Mouse (Mus musculus) layer of hippocampus, postnatal 14 days (tissue): ENCODE results near the gene Ctso. TPM values are rescaled to one million over a fixed set of nuclear protein-coding genes. Genes with fewer than 3 reads are reported as not detected.

ENCODE experiments used
- DNase-seq, 2 experiments: peaks; one replicate each; pipeline ENCODE4 v3.0.0; 2021 to 2022; ENCODE audit warnings: low spot score in 2 of 2, mixed read lengths in 1 of 2
- total RNA-seq, 2 experiments: library from RNA; stranded (reverse); gene quantifications; 2 replicates each; pipeline ENCODE4 v1.2.3; 2021

The Ctso gene
- total RNA-seq, 2 experiments from 2014 or later = 16.8 to 18.4 TPM

DNA sequence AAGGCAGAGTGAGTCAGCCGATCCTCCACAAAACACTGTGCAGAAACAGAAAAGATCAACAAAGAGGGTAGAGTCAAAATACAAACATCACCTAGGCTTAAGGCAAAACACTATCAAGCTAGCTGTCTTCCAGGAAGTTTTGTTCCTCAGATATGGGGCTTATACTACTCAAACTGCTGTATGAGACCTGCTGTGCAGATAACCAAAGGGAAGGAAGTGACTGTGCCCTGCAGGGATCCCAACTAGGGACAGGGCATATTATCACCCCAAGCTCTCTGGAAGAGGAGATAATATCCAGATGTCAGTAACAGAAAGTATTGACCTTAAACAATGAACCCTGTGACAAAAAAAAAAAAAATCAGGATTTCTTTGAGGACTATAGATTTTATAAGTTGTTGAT is 16.6 kb downstream of the Ctso start:
- DNase-seq = no peak

DNA sequence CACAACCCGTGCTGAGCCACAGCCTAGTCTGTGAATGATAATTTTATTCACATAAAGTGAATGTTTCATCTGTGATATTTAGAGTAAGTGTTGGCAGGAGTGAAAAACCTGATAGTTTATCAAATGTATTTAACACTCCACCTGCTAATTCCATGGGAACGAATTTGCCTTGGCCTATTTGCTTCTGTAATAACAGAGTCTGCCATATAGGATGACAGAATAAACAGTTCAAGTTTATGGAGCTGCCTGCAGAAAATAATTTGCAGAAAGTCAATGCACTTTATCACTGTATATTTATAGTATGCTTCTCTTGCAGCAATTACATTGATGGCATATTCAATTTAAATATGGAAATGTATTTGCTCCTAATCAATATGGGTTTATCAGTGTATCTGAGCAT is 19.4 kb downstream of the Ctso start:
- DNase-seq = no peak

GRCm38 (mm10) chr3:81957484-81957883 is 25.1 kb downstream of the Ctso start:
- no peak for DNase-seq

DNA sequence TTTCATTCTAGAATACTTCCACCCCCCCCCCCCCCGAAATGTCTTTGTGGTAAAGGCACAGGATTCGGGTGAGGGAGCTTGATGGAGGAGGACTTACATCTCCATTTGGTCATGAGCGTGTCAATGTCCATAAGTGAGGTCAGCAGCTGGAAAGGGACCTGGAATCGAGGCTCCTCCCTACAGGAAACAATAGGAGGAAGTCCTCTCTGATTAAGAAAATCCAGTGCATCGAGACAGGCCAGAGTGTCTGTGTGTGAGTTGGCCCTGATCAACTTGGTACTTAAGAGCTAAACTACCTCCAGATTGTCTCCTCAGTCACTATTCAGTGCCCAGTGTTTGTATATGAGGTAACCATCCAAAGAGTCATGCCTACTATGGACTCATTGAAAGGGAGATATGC is 28.9 kb downstream of the Ctso start:
- no peak for DNase-seq

DNA sequence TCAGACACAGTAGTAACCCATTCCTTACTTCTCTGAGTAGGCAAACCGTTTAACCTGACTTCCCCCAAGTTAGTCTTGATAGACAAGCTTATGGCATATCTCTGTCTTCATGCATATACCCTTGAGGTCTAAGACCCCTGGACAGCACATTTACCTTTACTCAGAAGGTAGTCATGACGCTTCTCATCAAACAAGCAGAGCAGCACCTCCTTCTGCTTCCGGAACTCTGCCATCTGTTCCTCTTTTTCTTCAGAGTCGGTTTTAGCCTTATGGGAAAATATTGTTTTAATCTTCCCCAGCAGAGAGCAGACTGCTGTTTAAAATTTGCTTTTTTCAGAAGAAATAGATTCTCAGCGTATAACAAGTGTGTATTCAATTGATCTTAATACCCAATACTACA is 31.4 kb downstream of the Ctso start:
- DNase-seq = no peak

DNA sequence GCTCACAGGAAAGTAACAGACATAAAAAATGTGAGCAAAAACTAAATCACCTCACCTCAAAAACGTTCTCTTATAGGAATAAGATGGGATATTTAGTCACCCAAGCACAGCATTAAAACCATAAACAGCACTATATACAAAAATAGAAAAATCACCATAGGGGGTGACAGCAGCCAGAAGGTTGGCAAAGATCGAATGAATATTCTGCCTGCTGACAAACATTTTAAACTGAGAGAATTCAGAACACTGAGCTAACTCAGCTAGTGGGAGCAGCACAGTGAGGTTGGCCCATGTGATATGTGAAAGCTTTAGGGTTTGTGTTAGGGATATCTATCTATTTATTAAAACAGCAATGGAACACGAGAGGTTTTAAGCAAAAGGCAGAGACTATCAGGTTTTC is 32.2 kb downstream of the Ctso start:
- peak in 1 of 2 experiments; percentile 45 for DNase-seq

- peak in 1 of 2 experiments; percentile 67 for DNase-seq
These were observed 43.2 kb downstream of the Ctso start for GRCm38 (mm10) chr3:81975607-81976006.

DNA sequence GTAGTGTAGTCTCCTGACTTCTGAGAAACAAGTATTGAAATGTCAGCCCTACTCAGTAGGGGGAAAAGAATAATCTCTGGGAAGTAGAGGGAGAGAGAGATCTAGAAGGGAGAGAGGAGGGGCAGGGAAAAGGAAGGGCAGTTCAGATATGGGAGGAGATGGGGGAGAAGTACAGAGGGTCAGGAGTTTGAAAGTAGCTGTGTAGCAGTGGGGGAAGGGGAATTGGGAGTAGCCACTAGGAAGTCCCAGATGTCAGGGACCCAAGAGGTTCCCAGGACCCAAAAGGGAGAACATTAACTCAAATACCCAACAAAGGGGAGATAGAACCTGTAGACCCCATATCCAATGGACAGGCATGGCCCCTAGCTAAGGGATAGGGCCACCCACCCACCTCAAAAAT is 43.7 kb downstream of the Ctso start, which contains the start of gene Tdo2:
Gene Tdo2 (minus strand): TSS at position 101 of the 400 bp plus-strand sequence.
- DNase-seq = no peak

DNA sequence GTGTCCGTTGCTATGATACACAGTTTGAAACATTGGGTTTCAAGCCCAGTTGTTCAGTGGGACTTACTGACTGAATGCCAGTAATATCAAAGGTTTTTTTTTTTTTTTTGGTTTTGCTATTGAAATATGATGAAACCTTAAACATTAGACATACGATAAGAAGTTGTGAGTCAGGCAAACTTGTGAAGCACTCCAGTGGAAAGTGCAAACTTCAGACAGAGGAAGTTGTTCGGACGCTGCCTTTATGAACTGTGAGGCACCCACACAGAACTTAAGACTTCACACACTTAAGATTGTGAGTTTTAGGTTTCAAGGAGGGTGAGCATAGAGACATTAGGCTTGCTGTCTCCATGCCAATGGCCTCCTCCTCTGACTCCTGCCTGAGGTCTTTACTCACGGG is 49.2 kb downstream of the Ctso start:
- DNase-seq = no peak

DNA sequence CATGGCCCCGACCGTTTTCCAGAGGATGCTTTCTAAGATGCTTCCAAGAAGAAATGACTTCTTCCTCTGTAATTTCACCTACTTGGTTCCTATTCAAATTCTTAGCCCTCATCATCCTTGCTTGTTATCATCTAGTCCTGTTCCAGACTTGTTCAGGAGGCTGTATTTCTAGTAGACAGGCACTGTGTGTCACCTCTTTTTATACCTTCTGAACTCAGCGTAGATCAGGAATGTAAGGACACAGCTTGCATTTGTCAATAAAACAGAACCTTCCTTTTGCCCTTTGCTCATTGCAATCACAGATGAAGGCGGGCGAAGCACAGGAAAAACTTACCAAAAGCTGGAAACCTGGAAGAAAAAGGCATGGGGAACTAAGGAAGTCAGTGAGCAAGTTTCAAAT is 49.6 kb downstream of the Ctso start, which contains the start of gene Asic5:
Gene Asic5 (plus strand): TSS at position 301 of the 400 bp plus-strand sequence.
- no peak for DNase-seq

GRCm38 (mm10) chr3:81983120-81983895 is 50.9 kb downstream of the Ctso start:
- DNase-seq = no peak

GRCm38 (mm10) chr3:81985100-81985499 is 52.7 kb downstream of the Ctso start:
- peak in 1 of 2 experiments; percentile 51 for DNase-seq

GRCm38 (mm10) chr3:81986103-81986502 is 53.7 kb downstream of the Ctso start:
- no peak for DNase-seq

DNA sequence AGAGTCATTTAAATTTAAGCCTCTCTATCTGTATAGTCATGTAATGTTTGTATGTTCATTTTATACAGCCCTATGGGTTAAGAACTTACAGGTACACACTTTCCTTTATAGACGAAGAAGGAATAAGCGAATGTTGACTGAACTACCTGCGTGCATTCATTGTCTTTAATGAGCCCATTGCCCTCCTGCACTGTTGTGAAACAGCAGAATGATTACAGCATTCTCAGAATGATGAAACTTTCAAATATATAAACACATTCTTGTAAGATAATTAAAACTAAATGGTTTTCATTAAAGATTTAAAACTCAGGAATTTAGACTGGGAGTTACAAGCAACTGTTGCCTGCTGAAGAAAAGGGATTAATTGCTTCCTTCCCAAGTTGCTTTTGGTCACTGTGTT is 55.2 kb downstream of the Ctso start:
- no peak for DNase-seq

DNA sequence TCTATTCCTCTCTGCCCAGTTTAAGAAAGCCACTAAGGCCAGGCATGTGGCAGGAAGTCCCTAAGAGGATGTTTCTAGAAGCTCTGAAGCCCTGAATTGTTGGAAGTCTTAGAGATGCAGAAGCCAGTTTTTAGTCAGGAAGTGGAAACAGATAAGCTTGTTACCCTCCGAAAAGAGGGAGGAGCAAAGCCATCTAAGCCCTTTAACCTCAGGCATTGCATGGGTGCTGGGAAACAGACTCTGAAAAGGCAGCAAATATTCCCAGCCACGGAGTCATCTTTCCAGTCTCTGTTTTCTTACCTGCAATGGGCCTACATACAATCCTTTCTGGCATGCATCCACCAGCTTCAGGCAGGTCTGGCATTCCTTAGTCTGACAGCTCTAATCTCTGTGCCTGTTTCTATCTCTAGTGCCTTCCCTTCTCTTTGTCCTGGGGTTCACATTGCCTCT is 57.3 kb downstream of the Ctso start:
- no peak for DNase-seq

DNA sequence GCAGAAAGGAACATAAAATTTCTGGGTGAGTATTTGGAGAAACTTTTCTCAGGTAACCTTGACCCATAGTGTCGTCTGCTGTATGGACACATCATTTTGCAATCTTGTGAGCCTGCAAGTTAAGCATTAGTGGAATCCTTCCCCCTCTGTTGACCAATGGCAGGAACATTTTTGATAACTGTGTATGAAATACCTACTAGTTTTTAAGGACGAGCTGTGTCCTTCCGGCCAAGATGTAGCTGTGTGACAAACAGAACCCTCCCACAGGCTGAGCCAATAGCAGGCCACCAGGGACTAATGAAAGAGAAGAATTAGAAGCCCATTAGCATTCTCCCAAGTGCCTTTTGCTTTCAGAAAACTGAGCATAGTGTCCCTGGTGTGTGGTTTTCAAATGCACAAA is 58.1 kb downstream of the Ctso start:
- no peak for DNase-seq

GRCm38 (mm10) chr3:81995371-81995770 is 63.0 kb downstream of the Ctso start:
- DNase-seq = no peak

GRCm38 (mm10) chr3:81995988-81996387 is 63.6 kb downstream of the Ctso start:
- peak in 1 of 2 experiments; percentile 79 for DNase-seq

Other genes with a start within 250 kb of the Ctso start
- 10 to 100 TPM in 1 of 2 experiments, 1 to 10 TPM in 1; 9.8 to 10.6 TPM for gene Tdo2, start 43.6 kb downstream of the Ctso start, total RNA-seq
- gene Asic5, start 49.7 kb downstream of the Ctso start, total RNA-seq = not detected
- gene Gucy1b1, start 142.1 kb downstream of the Ctso start, total RNA-seq = 100 to 1,000 TPM; 103 to 108 TPM
- gene Gucy1a1, start 213.2 kb downstream of the Ctso start, total RNA-seq = 10 to 100 TPM; 22.1 to 23.8 TPM